Mouse (Mus musculus): ENCODE results near the gene Atg7. TPM values are rescaled to one million over a fixed set of nuclear protein-coding genes. Genes with fewer than 3 reads are reported as not detected.
A peak's percentile ranks its signal among the peaks of the same experiment; 100 is the strongest.

The Atg7 gene
- total and polyA plus RNA-seq, 3 experiments = 11.1 to 15.7 (median 14.8) TPM

DNA sequence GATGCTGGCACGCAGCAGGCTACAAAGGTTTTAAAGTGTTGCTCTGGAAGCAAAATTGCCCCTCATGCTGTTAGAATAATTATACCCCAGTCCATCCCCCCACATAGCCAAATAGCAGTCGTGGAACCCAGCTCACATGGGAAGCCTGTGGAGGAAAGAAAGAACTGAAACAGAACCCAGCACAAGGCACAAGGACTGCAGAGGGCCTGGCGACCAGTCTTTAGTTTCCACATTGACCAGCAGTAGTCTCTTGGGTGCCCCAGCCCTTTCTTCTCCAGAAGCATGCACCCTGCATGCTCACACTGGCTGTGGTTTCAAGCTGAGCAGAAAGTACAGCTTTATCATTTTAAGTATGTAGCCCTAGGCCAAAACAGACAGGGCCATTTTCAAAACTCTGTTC is 199.2 kb downstream of the Atg7 start (continued):
- TF ChIP-seq ZMIZ1 (IDR thresholded peaks at IDR 0.05; ENCODE audit: low read depth, low read length) = no peak
- no peak for TF ChIP-seq UBTF (IDR thresholded peaks at IDR 0.05; ENCODE audit: low read depth, low read length)
- TF ChIP-seq E2F4 (IDR thresholded peaks at IDR 0.05; ENCODE audit: insufficient replicate concordance, low read depth, low read length) = no peak
- no peak for TF ChIP-seq POLR2A (IDR thresholded peaks at IDR 0.05; ENCODE audit: low read depth, low read length)
- no peak for TF ChIP-seq MYC (IDR thresholded peaks at IDR 0.05; ENCODE audit: low read depth, low read length)
- 0 out of 2 replicates have a peak, but pooled peaks have one; percentile 20 for TF ChIP-seq TCF12 (IDR thresholded peaks at IDR 0.05; ENCODE audit: low read depth, low read length)
- 0 out of 2 replicates have a peak, but pooled peaks have one; percentile 30 for TF ChIP-seq CHD1 (IDR thresholded peaks at IDR 0.05; ENCODE audit: low read depth, low read length)
- TF ChIP-seq MXI1 (IDR thresholded peaks at IDR 0.05; ENCODE audit: low read depth, low read length) = no peak
- TF ChIP-seq USF2 (conservative IDR thresholded peaks at IDR 0.05; ENCODE audit: low read depth, low read length) = no peak
- TF ChIP-seq EP300 (IDR thresholded peaks at IDR 0.05; ENCODE audit: low read length) = peak; percentile 56
- TF ChIP-seq MEF2A (IDR thresholded peaks at IDR 0.05; ENCODE audit: borderline replicate concordance, low read depth, low read length) = no peak
- peak; percentile 59; the same call in 1 of the 2 replicates for TF ChIP-seq MAZ (IDR thresholded peaks at IDR 0.05; ENCODE audit: low read depth, low read length)

DNA sequence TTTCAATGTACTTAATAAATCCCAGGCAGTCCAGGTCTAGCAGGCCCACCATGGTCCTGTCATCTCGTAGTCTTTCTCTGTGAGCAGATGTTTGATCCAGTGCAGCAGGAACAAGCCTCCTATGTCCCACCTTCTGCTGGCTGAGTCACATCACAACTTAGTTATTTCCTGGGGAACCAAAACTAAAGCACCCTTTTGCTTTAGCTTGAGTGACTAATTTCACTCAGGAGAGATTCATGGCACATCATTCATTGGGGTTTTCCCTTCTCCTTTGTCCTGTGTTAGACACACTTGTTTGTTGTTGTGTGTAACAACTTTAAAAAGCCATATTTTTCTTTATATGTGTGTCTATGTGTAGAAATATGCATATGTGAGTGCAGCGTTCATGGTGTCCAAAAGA is 200.0 kb downstream of the Atg7 start:
- peaks cover 10% of the 10 kb centered on the region for H3K9me3 ChIP-seq (replicated peaks; ENCODE audit: low read length)
- DNase-seq (ENCODE audit: extremely low read depth) = peak; percentile 85
- H3K4me2 ChIP-seq (ENCODE audit: insufficient read depth, low read depth, poor library complexity, severe bottlenecking) = peak overlapping the region; percentile 52; the same call in 1 of the 2 replicates
- H3K79me2 ChIP-seq (replicated peaks; ENCODE audit: control insufficient read depth, extremely low read depth, insufficient read depth, poor library complexity, severe bottlenecking) = no peaks in the 10 kb centered on the region
- no peaks in the 10 kb centered on the region for H3K27me3 ChIP-seq (replicated peaks)
- peak overlapping the region; percentile 99 for H3K27ac ChIP-seq (ENCODE audit: insufficient read depth, low read depth)
- in situ Hi-C loops (cut with MboI; ENCODE audit: low pct_ligation_motif_present, low pct_unique_long_range_greater_than_20kb, low sequenced_read_pairs) = no loop called here
- peaks cover 49 to 78% of the 10 kb centered on the region in 2 experiments for H3K4me1 ChIP-seq (ENCODE audit: control insufficient read depth in 1 of 2, insufficient read depth in 2 of 2)
- peak overlapping the region; percentile 41 for H3K9ac ChIP-seq (ENCODE audit: insufficient read depth, low read depth)
- dilution Hi-C loops (cut with MboI; ENCODE audit: extremely low pct_ligation_motif_present, extremely low pct_unique_long_range_greater_than_20kb, low sequenced_read_pairs) = no loop called here
- H3K4me3 ChIP-seq (replicated peaks in 1 of 3; ENCODE audit: low read depth in 2 of 3, low read length in 2 of 3, poor library complexity in 1 of 3) = no peak overlapping the region
- peaks cover 0 to 7% of the 10 kb centered on the region in 2 experiments for H3K36me3 ChIP-seq (replicated peaks in 1 of 2; ENCODE audit: control insufficient read depth in 1 of 2, insufficient read depth in 1 of 2, low read length in 1 of 2)
- TF ChIP-seq CTCF (conservative IDR thresholded peaks at IDR 0.05 in 1 of 2, IDR thresholded peaks at IDR 0.05 in 1 of 2; ENCODE audit: low read depth in 2 of 2, low read length in 2 of 2) = peak in 1 of 2 experiments; percentile 51; a peak in 3 of 4 replicates
- no peak for TF ChIP-seq USF1 (IDR thresholded peaks at IDR 0.05; ENCODE audit: low read depth, low read length)
- TF ChIP-seq POLR2AphosphoS2 (IDR thresholded peaks at IDR 0.05; ENCODE audit: low read depth, low read length) = no peak
- no peak for TF ChIP-seq ZNF384 (IDR thresholded peaks at IDR 0.05; ENCODE audit: low read depth, low read length)
- TF ChIP-seq GABPA (IDR thresholded peaks at IDR 0.05; ENCODE audit: insufficient replicate concordance, low read depth, low read length) = no peak
- TF ChIP-seq USF2 (conservative IDR thresholded peaks at IDR 0.05; ENCODE audit: low read depth, low read length) = no peak
- no peak for TF ChIP-seq ZKSCAN1 (IDR thresholded peaks at IDR 0.05; ENCODE audit: borderline replicate concordance, low read depth, low read length)
- no peak for TF ChIP-seq KAT2A (IDR thresholded peaks at IDR 0.05; ENCODE audit: insufficient replicate concordance, low read length)
- TF ChIP-seq MXI1 (IDR thresholded peaks at IDR 0.05; ENCODE audit: low read depth, low read length) = no peak
- TF ChIP-seq MYC (IDR thresholded peaks at IDR 0.05; ENCODE audit: low read depth, low read length) = peak; percentile 85
- TF ChIP-seq PAX5 (IDR thresholded peaks at IDR 0.05; ENCODE audit: low read length) = no peak
- peak; percentile 95 for TF ChIP-seq JUND (conservative IDR thresholded peaks at IDR 0.05; ENCODE audit: low read depth, low read length)
- TF ChIP-seq MAFK (IDR thresholded peaks at IDR 0.05; ENCODE audit: insufficient replicate concordance, low read length) = peak; percentile 44; the same call in 1 of the 2 replicates
- peak; percentile 54; the same call in 1 of the 2 replicates for TF ChIP-seq CHD2 (IDR thresholded peaks at IDR 0.05; ENCODE audit: low read length)
- TF ChIP-seq RCOR1 (conservative IDR thresholded peaks at IDR 0.05; ENCODE audit: low read depth, low read length) = peak; percentile 86
- TF ChIP-seq ZC3H11A (IDR thresholded peaks at IDR 0.05; ENCODE audit: low read depth, low read length) = no peak
- TF ChIP-seq HCFC1 (IDR thresholded peaks at IDR 0.05; ENCODE audit: low read depth, low read length) = no peak
- no peak for TF ChIP-seq ZMIZ1 (IDR thresholded peaks at IDR 0.05; ENCODE audit: low read depth, low read length)
- no peak for TF ChIP-seq NRF1 (IDR thresholded peaks at IDR 0.05; ENCODE audit: low read depth, low read length)
- TF ChIP-seq TCF12 (IDR thresholded peaks at IDR 0.05; ENCODE audit: low read depth, low read length) = peak; percentile 93
- TF ChIP-seq EP300 (IDR thresholded peaks at IDR 0.05; ENCODE audit: low read length) = peak; percentile 98
- no peak for TF ChIP-seq TBP (conservative IDR thresholded peaks at IDR 0.05; ENCODE audit: low read depth, low read length)
- TF ChIP-seq SMC3 (IDR thresholded peaks at IDR 0.05; ENCODE audit: low read depth, low read length) = peak; percentile 18; the same call in 1 of the 2 replicates
- peak; percentile 91 for TF ChIP-seq ETS1 (conservative IDR thresholded peaks at IDR 0.05; ENCODE audit: low read depth, low read length)
- 0 out of 2 replicates have a peak, but pooled peaks have one; percentile 3 for TF ChIP-seq UBTF (IDR thresholded peaks at IDR 0.05; ENCODE audit: low read depth, low read length)
- peak; percentile 97 for TF ChIP-seq IRF4 (IDR thresholded peaks at IDR 0.05; ENCODE audit: low read depth, low read length)
- TF ChIP-seq CHD1 (IDR thresholded peaks at IDR 0.05; ENCODE audit: low read depth, low read length) = no peak
- TF ChIP-seq SIN3A (IDR thresholded peaks at IDR 0.05; ENCODE audit: low read length) = 0 out of 2 replicates have a peak, but pooled peaks have one; percentile 11
- no peak for TF ChIP-seq MAZ (IDR thresholded peaks at IDR 0.05; ENCODE audit: low read depth, low read length)
- TF ChIP-seq E2F4 (IDR thresholded peaks at IDR 0.05; ENCODE audit: insufficient replicate concordance, low read depth, low read length) = no peak
- TF ChIP-seq ELF1 (IDR thresholded peaks at IDR 0.05; ENCODE audit: low read depth, low read length) = no peak
- TF ChIP-seq MAX (IDR thresholded peaks at IDR 0.05; ENCODE audit: low read length) = no peak
- TF ChIP-seq BHLHE40 (IDR thresholded peaks at IDR 0.05; ENCODE audit: low read depth, low read length) = peak; percentile 93
- TF ChIP-seq POLR2A (IDR thresholded peaks at IDR 0.05; ENCODE audit: low read depth, low read length) = peak; percentile 26; the same call in 1 of the 2 replicates
